Mouse (Mus musculus): Measurements from ENCODE around the gene Ikzf3.

Gene Ikzf3

GRCm38 (mm10) chr11:98513356-98513936 lies 32.4 kb downstream of the Ikzf3 start:
- in situ Hi-C loops (cut with MboI, MseI), result no loop called here

DNA sequence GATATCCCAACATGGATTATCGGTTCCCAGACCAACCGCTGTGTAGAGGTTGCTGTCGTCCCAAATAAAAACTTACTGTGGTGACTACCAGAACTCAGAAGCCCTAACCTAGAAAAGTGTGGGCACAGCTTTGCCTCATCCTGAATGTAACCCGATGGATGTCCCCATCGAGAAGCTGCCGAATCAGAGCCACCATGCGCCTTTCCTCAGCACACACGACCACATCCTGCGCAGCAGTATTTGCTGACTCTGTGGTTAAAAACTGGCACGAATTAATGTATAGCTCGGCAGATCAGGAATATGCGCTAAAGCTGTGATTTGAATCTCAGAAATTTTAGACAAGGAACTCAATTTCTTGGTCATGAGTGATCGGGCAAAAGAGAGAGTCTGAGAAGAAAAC lies 33.0 kb downstream of the Ikzf3 start:
- in situ Hi-C loops (cut with MboI, MseI), result no loop called here

DNA sequence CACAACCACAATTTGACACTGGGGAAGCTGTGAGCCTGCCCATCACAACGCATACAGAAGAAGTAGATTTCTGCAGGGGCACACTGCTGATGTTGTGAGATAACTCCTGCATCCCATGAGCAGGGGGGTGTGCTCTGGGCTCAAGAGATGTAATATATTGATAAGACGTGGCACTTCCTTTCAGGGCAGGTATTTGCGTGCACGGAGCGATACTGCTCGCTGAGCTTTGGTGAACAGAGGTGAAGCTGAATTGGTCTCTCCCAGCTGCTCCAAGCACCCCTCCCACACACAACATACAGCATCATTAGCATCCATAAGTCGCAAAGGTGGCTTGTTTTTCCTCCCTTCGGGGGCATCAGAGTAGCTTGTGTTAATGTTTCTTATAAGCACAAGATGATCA lies 35.7 kb downstream of the Ikzf3 start:
- in situ Hi-C loops (cut with MboI, MseI), result no loop called here

- in situ Hi-C loops (cut with MboI, MseI), result no loop called here
Observed at GRCm38 (mm10) chr11:98509434-98509833, 36.4 kb downstream of the Ikzf3 start.

- in situ Hi-C loops (cut with MboI, MseI), result loop anchor here (5.0 kb wide), 1 partner anchor 32 kb away; no protein-coding TSS in a partner anchor
Observed at GRCm38 (mm10) chr11:98504926-98505325, 40.9 kb downstream of the Ikzf3 start.

DNA sequence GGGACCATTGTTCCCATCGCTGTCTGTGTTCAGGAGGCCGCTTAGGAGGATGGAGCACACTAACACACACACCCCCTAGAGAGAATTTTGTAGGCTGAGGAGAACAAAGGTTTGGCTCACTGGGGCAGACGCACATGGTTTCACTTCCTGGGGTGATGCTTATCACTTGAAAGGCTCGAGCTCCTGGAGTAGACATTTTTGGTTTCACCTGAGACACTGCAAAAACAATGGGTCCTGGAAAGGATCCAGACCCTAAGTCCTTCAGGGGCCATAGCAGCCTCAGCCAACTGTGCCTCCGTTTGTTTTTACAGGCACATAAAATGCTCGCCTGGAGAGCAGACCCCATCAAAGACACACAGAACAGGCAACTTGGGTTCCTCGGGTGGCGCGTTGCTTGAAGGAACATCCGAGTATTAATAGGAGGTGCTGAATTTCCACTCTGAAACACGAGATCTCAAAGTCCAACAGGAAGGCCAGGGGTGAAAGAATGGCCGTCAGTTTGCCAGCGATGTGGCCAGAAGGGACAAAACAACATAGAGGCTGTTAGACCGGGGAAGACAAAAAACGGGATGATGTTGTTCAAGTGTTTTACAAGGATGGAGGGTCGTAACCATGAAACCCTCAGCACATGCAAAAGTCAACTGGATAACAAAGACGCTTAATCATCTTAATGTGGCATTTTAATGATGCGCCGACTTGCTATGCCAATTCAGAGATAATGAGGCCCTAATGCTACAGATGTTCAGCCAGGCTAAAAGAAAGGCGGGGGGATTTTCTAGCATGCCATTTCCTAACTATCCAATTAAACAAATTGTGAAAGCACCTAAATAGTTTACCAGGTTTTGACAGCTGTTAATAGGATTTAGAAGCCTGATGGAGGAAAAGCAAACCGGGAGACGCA lies 48.2 kb downstream of the Ikzf3 start:
- in situ Hi-C loops (cut with MboI, MseI), result no loop called here

GRCm38 (mm10) chr11:98495176-98495719 lies 50.6 kb downstream of the Ikzf3 start:
- in situ Hi-C loops (cut with MboI, MseI), result no loop called here

DNA sequence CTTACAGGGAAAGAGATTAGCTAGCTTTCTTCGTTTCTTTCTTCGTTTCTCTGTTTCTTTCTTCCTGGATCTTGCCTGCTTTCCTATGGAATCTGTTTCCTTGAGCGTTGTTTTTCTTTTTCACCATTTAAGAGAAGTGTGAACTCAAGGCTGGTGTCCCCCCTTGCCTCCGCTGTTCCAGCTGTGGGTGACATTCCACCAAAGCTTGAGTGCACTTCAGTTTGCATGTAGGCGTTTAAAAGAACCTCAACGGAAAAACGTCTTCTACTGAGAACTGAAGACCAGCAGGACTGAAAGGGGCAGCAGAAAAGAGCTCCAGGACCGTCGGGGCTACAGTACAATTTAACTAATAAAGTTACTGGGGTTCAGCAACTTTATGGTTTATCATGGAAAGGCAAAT lies 52.4 kb downstream of the Ikzf3 start:
- in situ Hi-C loops (cut with MboI, MseI), result no loop called here

DNA sequence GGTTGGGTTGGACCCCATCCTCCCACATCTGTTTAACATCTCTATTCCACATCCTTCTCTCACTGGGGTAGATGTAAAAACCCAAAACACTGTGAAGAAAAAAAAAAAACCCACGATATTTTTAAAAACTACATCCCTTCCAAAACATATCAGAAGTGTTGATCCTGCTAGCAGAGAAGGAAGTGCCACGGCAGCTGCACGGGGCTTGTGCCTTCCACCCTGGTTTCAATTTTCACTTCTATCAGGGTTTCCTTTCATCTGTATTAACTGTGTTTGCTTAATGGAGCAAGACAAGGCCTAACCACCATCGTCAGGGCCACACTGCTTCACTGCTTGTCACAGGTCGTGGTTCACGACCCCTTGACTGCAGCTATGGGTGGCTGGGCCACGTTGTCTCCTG lies 52.9 kb downstream of the Ikzf3 start:
- in situ Hi-C loops (cut with MboI, MseI), result no loop called here

GRCm38 (mm10) chr11:98491571-98491970 lies 54.3 kb downstream of the Ikzf3 start:
- in situ Hi-C loops (cut with MboI, MseI), result no loop called here

- in situ Hi-C loops (cut with MboI, MseI), result no loop called here
Observed at GRCm38 (mm10) chr11:98488540-98489234, 57.1 kb downstream of the Ikzf3 start.

DNA sequence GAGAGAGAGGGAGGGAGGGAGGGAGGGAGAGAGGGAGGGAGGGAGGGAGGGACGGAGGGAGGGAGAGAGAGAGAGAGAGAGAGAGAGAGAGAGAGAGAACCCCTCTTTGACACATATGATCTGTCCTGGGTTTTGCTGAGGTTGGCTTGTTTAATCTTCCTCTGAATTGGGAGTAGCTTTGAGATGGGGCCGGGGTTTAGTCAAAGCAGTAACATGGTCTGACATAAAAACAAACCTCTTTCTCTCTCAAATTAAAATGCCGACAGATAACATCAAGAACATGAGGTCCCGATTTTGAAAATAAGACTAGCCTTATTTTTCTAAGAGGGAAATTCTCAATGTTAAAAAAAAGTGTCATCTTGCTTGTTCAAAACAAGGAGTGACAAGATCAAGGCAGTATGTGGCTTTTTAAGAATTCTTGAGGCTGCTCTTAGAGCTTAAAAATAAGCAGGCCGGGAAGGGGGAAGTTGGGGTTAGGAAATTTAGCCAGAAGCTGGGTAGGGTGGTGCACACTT lies 58.2 kb downstream of the Ikzf3 start:
- in situ Hi-C loops (cut with MboI, MseI), result no loop called here

DNA sequence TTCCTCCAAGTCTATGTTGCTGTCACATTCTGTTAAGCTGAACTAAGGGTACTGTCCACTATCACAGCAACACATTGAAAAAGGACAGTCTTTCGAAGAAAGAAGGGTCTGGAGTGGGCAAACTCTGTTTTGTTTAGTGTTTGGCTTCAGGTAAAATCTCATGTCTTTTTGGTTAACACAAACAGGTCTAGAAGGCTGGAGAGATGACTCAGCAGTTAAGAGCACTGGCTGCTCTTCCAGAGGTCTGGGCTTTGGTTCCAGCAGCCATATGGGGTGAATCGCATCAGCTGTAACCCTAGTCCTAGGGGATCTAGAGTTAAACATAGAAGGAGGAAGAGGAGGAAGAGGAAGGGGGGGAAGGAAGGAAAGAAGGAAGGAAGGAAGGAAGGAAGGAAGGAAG lies 60.1 kb downstream of the Ikzf3 start:
- in situ Hi-C loops (cut with MboI, MseI), result no loop called here

DNA sequence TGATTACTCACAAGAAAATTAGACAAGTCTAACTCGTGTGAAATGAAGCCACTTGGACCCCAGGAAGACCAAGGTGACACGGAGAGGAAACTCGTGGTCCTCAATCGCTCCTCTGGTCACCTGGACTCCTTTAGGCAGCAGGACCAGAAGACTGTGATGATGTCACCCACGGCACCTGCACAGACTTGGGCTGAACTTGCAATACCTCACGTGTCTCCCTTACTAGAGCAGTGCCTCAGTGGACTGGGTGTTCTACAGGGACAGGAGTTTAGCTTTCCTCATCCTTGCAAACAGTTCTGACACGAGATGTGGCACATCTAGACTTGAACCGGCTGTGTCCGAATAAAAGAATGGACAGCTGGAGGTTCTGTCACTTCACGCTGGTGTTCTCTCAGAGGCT lies 63.8 kb downstream of the Ikzf3 start:
- in situ Hi-C loops (cut with MboI, MseI), result no loop called here

DNA sequence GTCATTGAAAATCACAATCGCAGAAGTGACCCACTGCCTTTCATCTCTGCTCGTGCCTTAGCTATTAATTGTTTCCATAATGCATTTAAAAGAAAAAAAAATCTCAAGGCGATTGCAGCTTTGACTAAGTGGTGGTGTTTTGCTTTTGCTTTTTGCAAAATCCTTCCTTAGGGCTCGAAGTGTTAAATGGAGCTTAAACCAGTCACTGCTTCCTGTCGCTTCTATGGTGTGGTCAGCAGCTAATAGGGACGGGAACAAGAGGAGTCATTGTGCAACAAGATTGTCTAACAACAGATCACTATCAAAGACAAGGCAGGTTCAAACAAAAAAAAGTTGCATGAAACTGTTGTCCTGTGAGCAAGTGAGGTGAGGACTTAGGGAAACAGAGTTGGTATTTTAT lies 64.6 kb downstream of the Ikzf3 start:
- in situ Hi-C loops (cut with MboI, MseI), result no loop called here

GRCm38 (mm10) chr11:98479940-98480497 lies 65.8 kb downstream of the Ikzf3 start:
- in situ Hi-C loops (cut with MboI, MseI), result no loop called here

DNA sequence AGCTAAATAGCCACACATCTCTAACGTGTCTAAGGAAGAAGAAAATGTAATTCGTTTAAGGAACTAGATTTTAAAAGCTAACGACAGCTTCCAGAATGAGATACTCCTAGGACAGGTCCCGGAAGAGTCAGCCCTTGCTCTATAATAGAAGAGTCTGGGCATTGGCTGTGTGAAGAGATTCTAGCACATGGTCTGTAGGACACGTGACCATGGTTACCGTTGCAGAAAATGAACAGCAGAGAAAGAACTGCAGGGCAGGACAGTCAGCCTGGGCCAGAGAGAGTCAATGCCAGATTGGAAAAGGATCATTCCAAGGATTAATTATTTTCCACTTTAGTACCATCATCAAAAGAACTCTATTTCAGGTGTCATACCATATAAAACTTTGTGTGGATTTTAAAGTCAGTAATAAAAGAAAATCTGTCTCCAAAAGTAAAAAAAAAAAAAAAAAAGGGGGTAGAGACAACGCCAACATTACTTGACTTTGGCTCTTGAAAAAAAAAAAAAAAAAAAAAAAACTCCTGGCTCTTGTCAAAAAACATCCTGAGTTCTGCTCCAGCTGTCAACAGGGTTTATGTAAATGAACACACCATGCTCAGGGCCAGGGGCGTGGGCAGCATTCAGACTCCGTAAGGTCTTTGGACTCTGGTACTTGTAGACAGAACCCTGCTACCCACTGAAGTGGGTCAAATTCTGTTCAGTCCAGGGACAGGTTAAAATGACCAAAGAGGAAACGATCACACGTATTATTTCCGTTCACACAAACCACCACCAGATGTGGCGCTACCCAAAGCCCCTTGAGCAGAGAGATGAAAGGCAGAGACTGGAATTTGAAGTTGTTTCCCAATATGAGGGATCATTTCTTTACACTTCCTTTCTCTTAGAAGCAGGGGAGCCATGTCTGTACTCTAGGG lies 66.5 kb downstream of the Ikzf3 start:
- in situ Hi-C loops (cut with MboI, MseI), result no loop called here

- in situ Hi-C loops (cut with MboI, MseI), result no loop called here
Observed at GRCm38 (mm10) chr11:98477011-98477701, 68.7 kb downstream of the Ikzf3 start.

DNA sequence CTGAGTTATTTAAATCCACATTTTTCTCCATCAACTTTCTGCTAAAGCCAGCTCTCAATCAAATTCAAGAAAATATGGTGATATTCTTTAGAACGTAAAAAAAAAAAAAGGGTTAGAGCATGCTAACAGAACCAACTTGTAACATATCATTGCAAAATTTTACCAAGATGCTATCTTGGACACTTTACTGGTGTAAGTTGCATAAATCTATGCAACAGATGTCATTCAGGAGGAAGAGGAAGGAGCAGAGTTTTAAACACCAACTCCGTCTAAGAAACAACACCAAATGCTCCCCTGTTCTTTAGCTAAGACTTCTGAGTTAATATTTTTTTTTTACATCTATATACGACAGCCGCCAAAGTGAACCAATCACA lies 69.4 kb downstream of the Ikzf3 start:
- in situ Hi-C loops (cut with MboI, MseI), result no loop called here

All from T-helper 1 cell (primary cell).